Mouse (Mus musculus): ENCODE measurements around the gene Rnf217. TPM values are rescaled to one million over a fixed set of nuclear protein-coding genes. Genes with fewer than 3 reads are reported as not detected.

The Rnf217 gene
- polyA plus RNA-seq, 1 experiment from 2014 or later = 1.5 TPM

- no peaks in the 10 kb centered on the region for H3K4me1 ChIP-seq
- no peak overlapping the region for H3K4me3 ChIP-seq
- H3K9ac ChIP-seq = no peak overlapping the region
- no peaks in the 10 kb centered on the region for H3K27me3 ChIP-seq
- H3K4me2 ChIP-seq = no peak overlapping the region
- 87% methylated on average over 6 of the region's 6 CpGs for WGBS
- no peak overlapping the region for H3K27ac ChIP-seq
- no peaks in the 10 kb centered on the region for H3K36me3 ChIP-seq (ENCODE audit: poor library complexity, severe bottlenecking)
- peak; percentile 58; the same call in 1 of the 2 replicates for ATAC-seq
- H3K9me3 ChIP-seq (replicated peaks) = no peaks in the 10 kb centered on the region
Measured at GRCm38 (mm10) chr10:31465840-31466541, 143.0 kb downstream of the Rnf217 start.

GRCm38 (mm10) chr10:31465424-31465823 lies 143.6 kb downstream of the Rnf217 start:
- Histone ChIP-seq H3K36me3 (ENCODE audit: poor library complexity, severe bottlenecking) (no peaks in the 10 kb centered on the region), H3K9me3 (replicated peaks) (no peaks in the 10 kb centered on the region), H3K4me1 (no peaks in the 10 kb centered on the region), H3K27ac (no peak overlapping the region), H3K27me3 (no peaks in the 10 kb centered on the region), H3K4me2 (no peak overlapping the region), H3K9ac (no peak overlapping the region), H3K4me3 (no peak overlapping the region)
- no peak for ATAC-seq
- 86% methylated on average over 4 of the region's 4 CpGs for WGBS

GRCm38 (mm10) chr10:31463044-31463443 lies 145.9 kb downstream of the Rnf217 start:
- Histone ChIP-seq H3K36me3 (ENCODE audit: poor library complexity, severe bottlenecking) (no peaks in the 10 kb centered on the region), H3K4me1 (no peaks in the 10 kb centered on the region), H3K4me2 (no peak overlapping the region), H3K4me3 (no peak overlapping the region), H3K9ac (no peak overlapping the region), H3K27me3 (no peaks in the 10 kb centered on the region), H3K9me3 (replicated peaks) (no peaks in the 10 kb centered on the region), H3K27ac (no peak overlapping the region)
- 92% methylated on average over 2 of the region's 2 CpGs for WGBS
- ATAC-seq = no peak

GRCm38 (mm10) chr10:31456806-31457205 lies 152.2 kb downstream of the Rnf217 start:
- 36% methylated on average over 1 of the region's 1 CpGs for WGBS
- Histone ChIP-seq H3K4me3 (no peak overlapping the region), H3K4me2 (no peak overlapping the region), H3K27ac (no peak overlapping the region), H3K9ac (no peak overlapping the region), H3K4me1 (no peaks in the 10 kb centered on the region), H3K27me3 (no peaks in the 10 kb centered on the region), H3K9me3 (replicated peaks) (no peaks in the 10 kb centered on the region), H3K36me3 (ENCODE audit: poor library complexity, severe bottlenecking) (no peaks in the 10 kb centered on the region)
- no peak for ATAC-seq

GRCm38 (mm10) chr10:31447083-31447482 lies 161.9 kb downstream of the Rnf217 start:
- Histone ChIP-seq H3K27ac (no peak overlapping the region), H3K27me3 (no peaks in the 10 kb centered on the region), H3K9me3 (replicated peaks) (no peaks in the 10 kb centered on the region), H3K4me2 (no peak overlapping the region), H3K4me3 (no peak overlapping the region), H3K4me1 (peaks cover 4% of the 10 kb centered on the region; the same call in 1 of the 2 replicates), H3K9ac (no peak overlapping the region), H3K36me3 (ENCODE audit: poor library complexity, severe bottlenecking) (no peaks in the 10 kb centered on the region)
- 62% methylated on average over 1 of the region's 1 CpGs for WGBS
- ATAC-seq = no peak

- 1% methylated on average over 59 of the region's 59 CpGs for WGBS
- H3K9me3 ChIP-seq (replicated peaks) = no peaks in the 10 kb centered on the region
- ATAC-seq = peak; percentile 99
Measured at GRCm38 (mm10) chr10:31445291-31446124, 163.5 kb downstream of the Rnf217 start, which contains the start of gene Tpd52l1. TSS of gene Tpd52l1 (minus strand) at chr10:31445958.

GRCm38 (mm10) chr10:31444206-31444605 lies 164.8 kb downstream of the Rnf217 start:
- H3K27ac ChIP-seq = no peak overlapping the region
- H3K4me2 ChIP-seq = no peak overlapping the region
- no peak for ATAC-seq
- H3K27me3 ChIP-seq = no peaks in the 10 kb centered on the region
- peaks cover 4% of the 10 kb centered on the region; the same call in 1 of the 2 replicates for H3K4me1 ChIP-seq
- H3K36me3 ChIP-seq (ENCODE audit: poor library complexity, severe bottlenecking) = no peaks in the 10 kb centered on the region
- no peak overlapping the region for H3K9ac ChIP-seq
- no peak overlapping the region for H3K4me3 ChIP-seq
- WGBS = 56% methylated on average over 7 of the region's 7 CpGs
- no peaks in the 10 kb centered on the region for H3K9me3 ChIP-seq (replicated peaks)

More at GRCm38 (mm10) chr10:31445291-31446124, 163.5 kb downstream of the Rnf217 start, which contains the start of gene Tpd52l1:
- H3K9ac ChIP-seq = peak within 1 kb of the TSS; percentile 53
- H3K4me1 ChIP-seq = peaks cover 4% of the 10 kb centered on the region; the same call in 1 of the 2 replicates
- H3K27me3 ChIP-seq = no peaks in the 10 kb centered on the region
- H3K36me3 ChIP-seq (ENCODE audit: poor library complexity, severe bottlenecking) = no peaks in the 10 kb centered on the region
- no peak within 1 kb of the TSS for H3K27ac ChIP-seq
- peak within 1 kb of the TSS; percentile 61 for H3K4me3 ChIP-seq
- H3K4me2 ChIP-seq = peak within 1 kb of the TSS; percentile 66

Other genes starting within 250 kb of the Rnf217 start
- gene Tpd52l1, start 163.2 kb downstream of the Rnf217 start, polyA plus RNA-seq (2015; fragmentation: Nextera tagmentation; extraction: Ambion mirVana) = 10.7 and 12.5 TPM in 2 replicates

Measured in forebrain, embryonic 13.5 days (tissue).